Mouse (Mus musculus): ENCODE results near the gene Vwa1. TPM values are rescaled to one million over a fixed set of nuclear protein-coding genes. Genes with fewer than 3 reads are reported as not detected.
"Not testable (repeated sequence)": the region's sequence is repeated elsewhere in the genome, so short reads cannot be mapped to it uniquely, and the experiment has no call there.

Gene Vwa1
- polyA plus RNA-seq, 1 experiment from 2014 or later: 14.0 TPM

- Histone ChIP-seq H3K4me3 (peak overlapping the region; percentile 91), H3K27me3 (ENCODE audit: insufficient read depth, poor library complexity, severe bottlenecking) (no peaks in the 10 kb centered on the region), H3K4me1 (replicated peaks) (peaks cover 40% of the 10 kb centered on the region), H3K36me3 (peaks cover 34% of the 10 kb centered on the region), H3K9me3 (no peaks in the 10 kb centered on the region), H3K27ac (peak overlapping the region; percentile 86)
- 5% methylated on average over 10 of the region's 10 CpGs for WGBS
- no peak for DNase-seq (ENCODE audit: low spot score)
Observed at GRCm38 (mm10) chr4:155759862-155760612, 14.5 kb downstream of the Vwa1 start.

DNA sequence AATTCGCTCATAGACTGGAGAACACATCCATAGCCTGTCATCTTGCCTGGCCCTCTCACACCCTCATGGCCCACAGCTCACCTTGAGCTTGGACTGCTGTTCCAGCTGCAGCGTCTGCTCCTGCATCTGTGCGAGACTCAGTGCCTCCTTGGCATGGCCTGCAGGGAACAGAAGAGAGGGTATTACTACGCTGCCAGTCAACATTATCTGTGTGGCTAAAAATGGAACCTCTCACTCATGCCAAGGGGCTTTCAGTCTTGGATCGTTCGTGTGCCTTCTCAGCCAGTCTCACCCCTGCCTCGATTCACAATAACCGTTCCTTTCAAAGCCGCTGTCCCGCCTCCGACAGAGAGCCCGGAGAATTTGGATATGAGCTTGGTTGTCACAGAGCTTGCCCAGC, 17.5 kb downstream of the Vwa1 start:
- Histone ChIP-seq H3K4me1 (replicated peaks) (peaks cover 36% of the 10 kb centered on the region), H3K36me3 (peaks cover 62% of the 10 kb centered on the region), H3K27me3 (ENCODE audit: insufficient read depth, poor library complexity, severe bottlenecking) (no peaks in the 10 kb centered on the region), H3K9me3 (no peaks in the 10 kb centered on the region), H3K27ac (no peak overlapping the region), H3K4me3 (no peak overlapping the region)
- 95% methylated on average over 12 of the region's 12 CpGs for WGBS
- no peak for DNase-seq (ENCODE audit: low spot score)

DNA sequence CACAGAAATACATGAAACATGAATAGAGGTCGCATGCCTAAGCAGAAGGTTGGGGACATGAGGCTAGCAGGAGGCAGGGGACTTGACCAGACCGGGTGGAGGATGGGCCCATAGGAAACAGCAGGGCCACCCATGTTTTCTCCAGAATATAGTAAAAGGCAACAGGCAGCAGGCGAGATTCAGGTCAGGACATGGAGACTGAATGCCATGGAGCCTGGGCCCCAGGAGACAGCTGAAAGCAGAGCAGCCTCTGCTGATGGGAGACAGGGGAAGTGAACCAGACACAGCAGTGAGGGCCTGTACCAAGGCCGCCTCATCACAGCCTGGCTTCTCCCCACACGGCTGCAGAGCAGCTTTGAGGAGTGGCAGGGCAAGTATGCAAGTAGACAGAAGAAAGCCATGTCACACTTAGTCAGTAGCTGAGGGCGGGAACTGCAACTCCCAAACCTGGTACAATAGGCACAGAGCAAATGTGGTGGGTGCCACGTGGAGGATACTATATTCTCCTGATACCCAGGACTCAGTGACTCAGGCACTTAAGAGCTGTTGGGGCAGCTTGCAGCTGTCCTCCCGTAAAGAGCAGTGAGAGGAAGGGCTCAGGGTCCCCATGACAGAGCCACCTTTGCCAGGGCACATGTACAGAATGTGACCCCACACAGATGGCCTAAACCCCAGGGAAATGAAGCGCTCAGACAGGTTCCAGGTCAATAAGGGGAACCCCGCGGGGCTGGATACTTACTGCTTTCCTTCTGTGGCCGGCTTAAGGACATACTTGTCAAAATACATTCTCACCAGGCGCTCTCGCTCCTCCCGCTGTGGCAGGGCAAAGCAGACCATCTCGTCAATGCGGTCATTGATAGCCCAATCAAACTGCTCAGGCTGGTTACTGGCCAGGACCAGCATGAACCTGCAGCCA, 27.7 kb downstream of the Vwa1 start:
- Histone ChIP-seq H3K4me1 (replicated peaks) (no peaks in the 10 kb centered on the region), H3K36me3 (peaks cover 100% of the 10 kb centered on the region)
- 90% methylated on average over 17 of the region's 17 CpGs for WGBS

GRCm38 (mm10) chr4:155746036-155746548, 28.4 kb downstream of the Vwa1 start:
- no peak for DNase-seq (ENCODE audit: low spot score)
- peaks cover 100% of the 10 kb centered on the region for H3K36me3 ChIP-seq
- no peak overlapping the region for H3K27ac ChIP-seq
- H3K4me1 ChIP-seq (replicated peaks): no peaks in the 10 kb centered on the region
- H3K27me3 ChIP-seq (ENCODE audit: insufficient read depth, poor library complexity, severe bottlenecking): no peaks in the 10 kb centered on the region
- H3K4me3 ChIP-seq: no peak overlapping the region
- H3K9me3 ChIP-seq: no peaks in the 10 kb centered on the region
- 89% methylated on average over 8 of the region's 8 CpGs for WGBS

More for the DNA sequence above, 27.7 kb downstream of the Vwa1 start:
- Histone ChIP-seq H3K27me3 (ENCODE audit: insufficient read depth, poor library complexity, severe bottlenecking) (no peaks in the 10 kb centered on the region), H3K27ac (no peak overlapping the region), H3K4me3 (no peak overlapping the region), H3K9me3 (no peaks in the 10 kb centered on the region)
- DNase-seq (ENCODE audit: low spot score): no peak

GRCm38 (mm10) chr4:155745136-155745535, 29.4 kb downstream of the Vwa1 start:
- no peak overlapping the region for H3K27ac ChIP-seq
- WGBS: 92% methylated on average over 5 of the region's 5 CpGs
- no peaks in the 10 kb centered on the region for H3K9me3 ChIP-seq
- no peaks in the 10 kb centered on the region for H3K4me1 ChIP-seq (replicated peaks)
- no peak for DNase-seq (ENCODE audit: low spot score)
- H3K27me3 ChIP-seq (ENCODE audit: insufficient read depth, poor library complexity, severe bottlenecking): no peaks in the 10 kb centered on the region
- peaks cover 100% of the 10 kb centered on the region for H3K36me3 ChIP-seq
- no peak overlapping the region for H3K4me3 ChIP-seq

DNA sequence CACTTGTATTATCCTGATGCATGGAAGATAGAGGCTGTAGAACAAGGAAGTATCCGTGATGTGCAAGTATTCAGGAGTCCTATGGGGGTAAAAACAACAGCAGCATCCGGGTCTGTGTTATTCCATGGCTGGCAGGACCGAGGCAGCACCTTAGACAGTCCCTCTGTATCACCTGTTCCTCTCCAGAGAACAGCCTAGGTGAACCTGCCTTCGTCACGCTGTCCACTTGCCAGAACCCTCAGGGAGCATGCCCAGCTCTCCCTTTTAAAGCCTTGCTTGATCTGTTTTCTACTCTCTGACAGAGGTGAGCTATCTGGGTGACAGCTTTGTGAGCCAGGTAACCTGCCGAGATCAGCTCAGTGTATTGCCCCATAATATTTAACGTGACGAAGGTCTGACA, 30.0 kb downstream of the Vwa1 start:
- Histone ChIP-seq H3K4me1 (replicated peaks) (no peaks in the 10 kb centered on the region), H3K27ac (no peak overlapping the region), H3K9me3 (no peaks in the 10 kb centered on the region), H3K36me3 (peaks cover 100% of the 10 kb centered on the region), H3K4me3 (no peak overlapping the region), H3K27me3 (ENCODE audit: insufficient read depth, poor library complexity, severe bottlenecking) (no peaks in the 10 kb centered on the region)
- DNase-seq (ENCODE audit: low spot score): no peak
- WGBS: 91% methylated on average over 8 of the region's 8 CpGs

GRCm38 (mm10) chr4:155742684-155743083, 31.8 kb downstream of the Vwa1 start:
- Histone ChIP-seq H3K9me3 (no peaks in the 10 kb centered on the region), H3K27ac (no peak overlapping the region), H3K4me1 (replicated peaks) (peaks cover 7% of the 10 kb centered on the region; the same call in 1 of the 2 replicates), H3K4me3 (no peak overlapping the region), H3K36me3 (peaks cover 93% of the 10 kb centered on the region), H3K27me3 (ENCODE audit: insufficient read depth, poor library complexity, severe bottlenecking) (no peaks in the 10 kb centered on the region)
- DNase-seq (ENCODE audit: low spot score): no peak
- 94% methylated on average over 5 of the region's 5 CpGs for WGBS

GRCm38 (mm10) chr4:155740681-155741080, 33.8 kb downstream of the Vwa1 start:
- H3K27me3 ChIP-seq (ENCODE audit: insufficient read depth, poor library complexity, severe bottlenecking); H3K4me3 ChIP-seq; DNase-seq (ENCODE audit: low spot score); H3K9me3 ChIP-seq; H3K27ac ChIP-seq: not testable (repeated sequence)
- WGBS: 91% methylated on average over 10 of the region's 10 CpGs
- H3K4me1 ChIP-seq (replicated peaks): peaks cover 17% of the 10 kb centered on the region
- H3K36me3 ChIP-seq: peaks cover 73% of the 10 kb centered on the region

DNA sequence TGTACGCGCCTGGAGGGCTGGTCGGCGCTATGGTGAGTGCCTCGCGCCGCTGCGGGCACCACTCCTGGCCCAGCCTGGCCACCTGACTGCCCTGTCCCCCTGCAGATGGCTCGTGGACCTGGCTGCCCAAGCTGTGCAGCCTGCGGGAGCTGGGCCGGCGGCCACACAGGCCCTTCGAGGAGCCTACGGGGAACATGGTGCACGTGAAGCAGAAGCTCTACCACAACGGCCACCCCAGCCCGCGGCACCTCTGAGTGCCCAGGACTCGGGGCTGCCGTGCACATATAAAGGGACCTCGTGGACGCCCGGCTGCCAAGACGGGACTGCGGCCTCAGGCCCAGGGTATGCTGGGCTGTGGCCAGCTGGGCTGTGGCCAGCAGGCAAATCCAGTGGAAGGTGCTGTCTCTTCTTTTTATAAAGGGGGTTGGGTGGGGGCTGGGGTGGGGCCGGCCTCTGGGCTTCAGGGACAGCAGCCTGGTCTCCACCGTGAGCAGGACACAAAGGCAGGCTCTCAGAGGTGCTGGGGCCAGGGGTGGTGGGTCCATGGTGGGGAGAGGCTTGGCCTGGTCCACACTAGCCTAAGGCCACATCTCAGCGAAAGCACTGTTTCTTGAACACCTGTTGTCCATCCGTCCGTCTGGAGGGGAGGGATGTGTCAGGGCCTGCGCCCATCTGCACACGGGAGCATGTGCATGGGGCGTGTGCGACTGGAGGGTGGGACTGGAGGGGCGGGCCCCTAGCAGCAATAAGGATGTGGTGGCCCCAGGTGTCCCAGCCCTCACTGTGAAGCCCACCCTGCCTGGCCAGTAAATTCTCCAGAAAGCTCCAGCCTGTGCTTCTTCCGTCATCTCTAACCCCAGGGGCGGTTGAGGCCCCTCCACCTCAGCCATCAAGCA, 34.5 kb downstream of the Vwa1 start:
- H3K4me1 ChIP-seq (replicated peaks): peaks cover 23% of the 10 kb centered on the region
- H3K27ac ChIP-seq: no peak overlapping the region
- H3K27me3 ChIP-seq (ENCODE audit: insufficient read depth, poor library complexity, severe bottlenecking): no peaks in the 10 kb centered on the region
- DNase-seq (ENCODE audit: low spot score): no peak
- H3K4me3 ChIP-seq: no peak overlapping the region
- no peaks in the 10 kb centered on the region for H3K9me3 ChIP-seq
- H3K36me3 ChIP-seq: peaks cover 66% of the 10 kb centered on the region
- WGBS: 85% methylated on average over 37 of the region's 37 CpGs

DNA sequence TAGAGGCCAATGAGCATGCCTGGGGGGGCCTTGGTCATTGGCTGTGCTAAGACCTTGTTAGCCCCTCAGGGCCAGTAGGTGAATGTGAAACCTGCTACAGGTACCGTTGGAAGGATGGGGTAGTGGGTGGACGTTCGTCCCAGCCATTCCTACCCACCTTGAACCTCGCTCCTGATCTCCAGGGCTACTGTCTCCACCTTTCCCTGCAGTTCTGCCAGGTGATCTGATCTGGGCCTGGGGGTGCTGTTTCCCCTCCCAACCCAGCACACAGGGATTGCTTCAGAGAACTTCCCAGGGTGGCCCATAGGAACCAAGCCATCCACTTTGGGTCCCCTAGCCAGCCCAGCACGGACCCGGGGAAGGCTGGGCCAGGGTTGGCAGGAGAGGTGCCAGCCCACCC, 35.3 kb downstream of the Vwa1 start:
- Histone ChIP-seq H3K27me3 (ENCODE audit: insufficient read depth, poor library complexity, severe bottlenecking) (no peaks in the 10 kb centered on the region), H3K9me3 (no peaks in the 10 kb centered on the region), H3K36me3 (peaks cover 57% of the 10 kb centered on the region), H3K27ac (no peak overlapping the region), H3K4me3 (no peak overlapping the region), H3K4me1 (replicated peaks) (peaks cover 27% of the 10 kb centered on the region)
- WGBS: 80% methylated on average over 6 of the region's 6 CpGs
- no peak for DNase-seq (ENCODE audit: low spot score)

DNA sequence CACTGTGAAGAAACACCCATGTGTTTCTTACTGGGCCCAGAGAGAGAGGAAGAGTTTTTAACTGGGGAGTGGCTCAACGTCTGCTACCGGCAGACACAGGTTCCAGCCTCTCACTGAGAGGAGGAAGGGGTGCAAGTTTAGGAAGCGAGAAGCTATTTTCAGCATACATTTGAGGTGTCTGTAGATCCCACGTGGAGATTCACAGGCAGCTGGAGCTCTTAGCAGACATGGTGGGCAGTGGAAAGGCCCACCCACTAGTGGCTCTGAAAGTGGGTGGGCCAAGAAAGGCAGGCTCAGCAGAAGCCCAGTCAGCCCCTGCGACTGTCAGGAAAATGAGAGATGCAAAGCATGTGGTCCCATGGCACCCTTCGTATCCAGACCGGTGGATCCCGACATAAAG, 36.2 kb downstream of the Vwa1 start:
- H3K9me3 ChIP-seq: no peaks in the 10 kb centered on the region
- no peak for DNase-seq (ENCODE audit: low spot score)
- no peak overlapping the region for H3K4me3 ChIP-seq
- H3K4me1 ChIP-seq (replicated peaks): peaks cover 35% of the 10 kb centered on the region
- H3K27me3 ChIP-seq (ENCODE audit: insufficient read depth, poor library complexity, severe bottlenecking): no peaks in the 10 kb centered on the region
- no peak overlapping the region for H3K27ac ChIP-seq
- WGBS: 67% methylated on average over 8 of the region's 8 CpGs
- peaks cover 50% of the 10 kb centered on the region for H3K36me3 ChIP-seq

- Histone ChIP-seq H3K27me3 (ENCODE audit: insufficient read depth, poor library complexity, severe bottlenecking) (no peaks in the 10 kb centered on the region), H3K36me3 (peaks cover 49% of the 10 kb centered on the region), H3K27ac (no peak overlapping the region), H3K4me3 (peak overlapping the region; percentile 85; the same call in 1 of the 2 replicates), H3K4me1 (replicated peaks) (peaks cover 36% of the 10 kb centered on the region), H3K9me3 (no peaks in the 10 kb centered on the region)
- WGBS: 93% methylated on average over 5 of the region's 5 CpGs
- DNase-seq (ENCODE audit: low spot score): no peak
Observed at GRCm38 (mm10) chr4:155736421-155736820, 38.1 kb downstream of the Vwa1 start.

Data from hindbrain, embryonic 10.5 days (tissue).